Mouse (Mus musculus) neutrophil, adult 5-6 weeks (primary cell): ENCODE data around the gene Fam81b. TPM values are rescaled to one million over a fixed set of nuclear protein-coding genes. Genes with fewer than 3 reads are reported as not detected.
"Not testable (repeated sequence)": the region's sequence is repeated elsewhere in the genome, so short reads cannot be mapped to it uniquely, and the experiment has no call there.

ENCODE experiments used
- ATAC-seq: fragments of 151-379, 151-347 bp; 2 replicates; pipeline ENCODE4 v1.8.0; 2017; ENCODE audit warnings: mild to moderate bottlenecking, moderate TSS enrichment; ENCODE audit not compliant: insufficient number of reproducible peaks, poor library complexity, low FRiP score, severe bottlenecking; ENCODE audit errors: extremely low read depth
- total RNA-seq: library from RNA; stranded (forward); fragments of 200-1000 nt; gene quantifications from 2 replicates; pipeline ENCODE4 v1.2.3, GENCODE M21; 2017

Gene Fam81b
- not detected in 2 replicates for total RNA-seq

GRCm38 (mm10) chr13:76304637-76305122, at the start of gene Fam81b:
Gene Fam81b (minus strand): TSS chr13:76305072.
- ATAC-seq: no peak

GRCm38 (mm10) chr13:76345941-76346340, 41.1 kb upstream of the Fam81b start:
- not testable (repeated sequence) for ATAC-seq

GRCm38 (mm10) chr13:76318635-76319034, 13.8 kb upstream of the Fam81b start:
- no peak for ATAC-seq

GRCm38 (mm10) chr13:76311580-76311979, 6.7 kb upstream of the Fam81b start:
- no peak for ATAC-seq

GRCm38 (mm10) chr13:76308811-76309210, 3.9 kb upstream of the Fam81b start:
- no peak for ATAC-seq

- ATAC-seq: no peak
These were observed 938 bp upstream of the Fam81b start for GRCm38 (mm10) chr13:76305655-76306365.

GRCm38 (mm10) chr13:76305241-76305640, 369 bp upstream of the Fam81b start:
- no peak for ATAC-seq

GRCm38 (mm10) chr13:76304201-76304600, 671 bp downstream of the Fam81b start:
- no peak for ATAC-seq

- ATAC-seq: no peak
These were observed 1.7 kb downstream of the Fam81b start for GRCm38 (mm10) chr13:76303160-76303559.

GRCm38 (mm10) chr13:76302056-76302455, 2.8 kb downstream of the Fam81b start:
- ATAC-seq: no peak

- ATAC-seq: no peak
These were observed 12.8 kb downstream of the Fam81b start for GRCm38 (mm10) chr13:76292050-76292449.

- no peak for ATAC-seq
These were observed 20.3 kb downstream of the Fam81b start for GRCm38 (mm10) chr13:76284597-76284996.

- ATAC-seq: no peak
These were observed 40.4 kb downstream of the Fam81b start for GRCm38 (mm10) chr13:76264361-76265026.

- ATAC-seq: no peak
These were observed 46.1 kb downstream of the Fam81b start for GRCm38 (mm10) chr13:76258766-76259165.

GRCm38 (mm10) chr13:76256350-76256749, 48.5 kb downstream of the Fam81b start:
- ATAC-seq: no peak

GRCm38 (mm10) chr13:76250092-76250491, 54.8 kb downstream of the Fam81b start:
- no peak for ATAC-seq

- no peak for ATAC-seq
These were observed 55.8 kb downstream of the Fam81b start for GRCm38 (mm10) chr13:76249066-76249465.

- no peak for ATAC-seq
These were observed 89.5 kb downstream of the Fam81b start for GRCm38 (mm10) chr13:76215397-76215796.

GRCm38 (mm10) chr13:76214928-76215327, 89.9 kb downstream of the Fam81b start:
- ATAC-seq: no peak

- ATAC-seq: no peak
These were observed 104.9 kb downstream of the Fam81b start for GRCm38 (mm10) chr13:76199943-76200342.
